Mouse (Mus musculus) forebrain, embryonic 14.5 days (tissue): ENCODE data around the gene Zbtb18. TPM values are rescaled to one million over a fixed set of nuclear protein-coding genes. Genes with fewer than 3 reads are reported as not detected.
"Not testable (repeated sequence)": the region's sequence is repeated elsewhere in the genome, so short reads cannot be mapped to it uniquely, and the experiment has no call there.

Source experiments
- ATAC-seq: fragments of 200-750 bp; cut with Nextera tagmentation; 2 replicates; pipeline ENCODE4 v1.8.0; 2017; ENCODE audit warnings: mild to moderate bottlenecking, moderate library complexity
- DNase-seq: peaks from one replicate; pipeline ENCODE4 v3.0.0-alpha.2; 2015; ENCODE audit warnings: low spot score
- H3K27ac ChIP-seq: fragments of 300-500 bp; sonication (generic); 2 replicates; pipeline ENCODE4 v1.5.1; 2014; ENCODE audit warnings: low read depth, mild to moderate bottlenecking, control low read depth, low read length, moderate library complexity
- H3K27me3 ChIP-seq: fragments of 300-500 bp; sonication (generic); replicated peaks from 2 replicates; pipeline ENCODE4 v1.6.1; 2014; ENCODE audit warnings: low read length, control low read depth, mixed read lengths; ENCODE audit not compliant: control insufficient read depth, insufficient read depth
- H3K36me3 ChIP-seq: fragments of 300-500 bp; sonication (generic); 2 replicates; pipeline ENCODE4 v1.6.1; 2014; ENCODE audit warnings: low read length, control low read depth; ENCODE audit not compliant: control insufficient read depth, insufficient read depth
- H3K4me1 ChIP-seq: fragments of 300-500 bp; sonication (generic); 2 replicates; pipeline ENCODE4 v1.6.1; 2014; ENCODE audit warnings: antibody characterized with exemption, low read length, control low read depth; ENCODE audit not compliant: control insufficient read depth, insufficient read depth
- H3K4me2 ChIP-seq: fragments of 300-500 bp; sonication (generic); 2 replicates; pipeline ENCODE4 v1.6.1; 2014; ENCODE audit warnings: mild to moderate bottlenecking, control low read depth, low read length
- H3K4me3 ChIP-seq: fragments of 300-500 bp; sonication (generic); 2 replicates; pipeline ENCODE4 v1.5.1; 2014; ENCODE audit warnings: low read depth, low read length, control low read depth
- H3K9ac ChIP-seq: fragments of 300-500 bp; sonication (generic); 2 replicates; pipeline ENCODE4 v1.6.1; 2014; ENCODE audit warnings: mild to moderate bottlenecking, low read length, control low read depth, moderate library complexity
- H3K9me3 ChIP-seq: fragments of 300-500 bp; sonication (generic); replicated peaks from 2 replicates; pipeline ENCODE4 v1.6.1; 2016; ENCODE audit warnings: low read length, control low read depth, mixed read lengths; ENCODE audit not compliant: control insufficient read depth
- WGBS: fragments of 180-500 bp; shearing (Covaris S2); extraction: QIAGEN DNeasy Blood & Tissue Kit; methylation state at CpG from one replicate; pipeline ENCODE4 v1.1.7; 2014; 5-methylcytosine and 5-hydroxymethylcytosine counted together
- polyA plus RNA-seq: library from polyadenylated mRNA; unstranded; fragments of >200 nt; fragmentation: Nextera tagmentation; extraction: Ambion mirVana; gene quantifications from 2 replicates; pipeline ENCODE4 v1.2.1, GENCODE M21; 2014

Zbtb18 gene
- polyA plus RNA-seq, 1 experiment from 2014 or later: 102 TPM

- Histone ChIP-seq H3K36me3 (peaks cover 22% of the 10 kb centered on the region), H3K27me3 (no peaks in the 10 kb centered on the region), H3K4me2 (peak overlapping the region; percentile 58), H3K27ac (peak overlapping the region; percentile 100), H3K9me3 (no peaks in the 10 kb centered on the region), H3K9ac (peak overlapping the region; percentile 98), H3K4me1 (peaks cover 35% of the 10 kb centered on the region), H3K4me3 (peak overlapping the region; percentile 85)
- WGBS: 1% methylated on average over 3 of the region's 3 CpGs
- DNase-seq (peak; percentile 93), ATAC-seq (peak; percentile 24; the same call in 1 of the 2 replicates)
These were observed 2.3 kb downstream of the Zbtb18 start for GRCm38 (mm10) chr1:177444483-177444810.

GRCm38 (mm10) chr1:177444941-177445340 lies 2.8 kb downstream of the Zbtb18 start:
- Histone ChIP-seq H3K4me1 (peaks cover 35% of the 10 kb centered on the region), H3K9ac (peak overlapping the region; percentile 98), H3K27ac (peak overlapping the region; percentile 100), H3K4me3 (peak overlapping the region; percentile 85), H3K36me3 (peaks cover 22% of the 10 kb centered on the region), H3K9me3 (no peaks in the 10 kb centered on the region), H3K4me2 (peak overlapping the region; percentile 58), H3K27me3 (no peaks in the 10 kb centered on the region)
- WGBS: 3% methylated on average over 5 of the region's 5 CpGs
- ATAC-seq: no peak
- no peak for DNase-seq

DNA sequence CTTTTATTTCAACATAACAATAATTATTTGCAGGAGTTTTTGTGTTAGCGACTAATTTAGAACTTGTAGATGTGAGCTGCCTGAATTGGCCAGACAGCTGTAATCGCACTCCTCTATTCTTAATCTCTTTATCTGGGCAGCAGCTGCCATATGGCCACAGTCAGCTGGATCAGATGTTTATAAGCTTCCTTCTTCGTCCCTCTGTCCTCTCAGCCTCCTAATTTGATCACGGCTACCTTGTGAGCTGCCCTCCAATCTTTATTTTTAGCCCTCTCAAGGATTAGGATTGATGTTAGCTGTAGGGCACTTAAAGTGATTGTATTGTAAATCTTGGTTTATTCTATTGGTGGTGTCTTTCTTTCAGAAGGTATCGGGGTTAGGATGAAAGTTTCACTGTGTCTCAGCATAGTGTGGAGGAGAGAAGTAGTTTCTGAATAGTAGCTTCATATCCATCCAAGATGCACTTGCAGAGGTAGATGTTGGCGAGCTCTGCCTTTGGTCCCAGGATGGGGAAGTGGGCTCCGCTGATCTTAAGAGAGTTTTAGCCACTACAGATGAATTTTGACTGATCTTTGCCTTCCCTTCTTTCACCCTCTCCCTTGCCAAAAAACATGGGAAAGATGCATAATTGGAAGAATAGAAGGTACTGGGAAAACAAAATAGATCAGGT lies 3.4 kb downstream of the Zbtb18 start:
- H3K9me3 ChIP-seq: no peaks in the 10 kb centered on the region
- peaks cover 22% of the 10 kb centered on the region for H3K36me3 ChIP-seq
- peak overlapping the region; percentile 98 for H3K9ac ChIP-seq
- no peaks in the 10 kb centered on the region for H3K27me3 ChIP-seq
- WGBS: 10% methylated on average over 7 of the region's 7 CpGs
- peak overlapping the region; percentile 85 for H3K4me3 ChIP-seq
- H3K4me2 ChIP-seq: peak overlapping the region; percentile 58
- no peak for DNase-seq
- H3K27ac ChIP-seq: peak overlapping the region; percentile 100
- no peak for ATAC-seq
- H3K4me1 ChIP-seq: peaks cover 35% of the 10 kb centered on the region

- H3K4me2 ChIP-seq: peak overlapping the region; percentile 58
- H3K9ac ChIP-seq: peak overlapping the region; percentile 98
- DNase-seq: peak; percentile 78
- peaks cover 34% of the 10 kb centered on the region for H3K4me1 ChIP-seq
- H3K27me3 ChIP-seq: no peaks in the 10 kb centered on the region
- H3K4me3 ChIP-seq: peak overlapping the region; percentile 85
- 7% methylated on average over 9 of the region's 9 CpGs for WGBS
- no peaks in the 10 kb centered on the region for H3K9me3 ChIP-seq
- peaks cover 22% of the 10 kb centered on the region for H3K36me3 ChIP-seq
- H3K27ac ChIP-seq: peak overlapping the region; percentile 96
- peak; percentile 13; the same call in 1 of the 2 replicates for ATAC-seq
These were observed 4.9 kb downstream of the Zbtb18 start for GRCm38 (mm10) chr1:177447086-177447485.

DNA sequence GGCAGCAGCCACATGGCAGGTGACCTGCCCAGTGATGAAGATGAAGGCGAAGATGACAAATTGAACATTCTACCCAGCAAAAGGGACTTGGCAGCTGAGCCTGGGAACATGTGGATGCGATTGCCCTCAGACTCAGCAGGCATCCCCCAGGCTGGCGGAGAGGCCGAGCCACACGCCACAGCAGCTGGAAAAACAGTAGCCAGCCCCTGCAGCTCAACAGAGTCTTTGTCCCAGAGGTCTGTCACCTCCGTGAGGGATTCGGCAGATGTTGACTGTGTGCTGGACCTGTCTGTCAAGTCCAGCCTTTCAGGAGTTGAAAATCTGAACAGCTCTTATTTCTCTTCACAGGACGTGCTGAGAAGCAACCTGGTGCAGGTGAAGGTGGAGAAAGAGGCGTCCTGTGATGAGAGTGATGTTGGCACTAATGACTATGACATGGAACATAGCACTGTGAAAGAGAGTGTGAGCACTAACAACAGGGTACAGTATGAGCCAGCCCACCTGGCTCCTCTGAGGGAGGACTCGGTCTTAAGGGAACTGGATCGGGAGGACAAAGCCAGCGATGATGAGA lies 5.5 kb downstream of the Zbtb18 start:
- peak overlapping the region; percentile 98 for H3K9ac ChIP-seq
- peaks cover 22% of the 10 kb centered on the region for H3K36me3 ChIP-seq
- WGBS: 29% methylated on average over 12 of the region's 12 CpGs
- H3K27ac ChIP-seq: peak overlapping the region; percentile 96
- H3K4me2 ChIP-seq: peak overlapping the region; percentile 58
- DNase-seq (no peak), ATAC-seq (peak; percentile 5; the same call in 1 of the 2 replicates)
- peaks cover 36% of the 10 kb centered on the region for H3K4me1 ChIP-seq
- no peaks in the 10 kb centered on the region for H3K27me3 ChIP-seq
- no peaks in the 10 kb centered on the region for H3K9me3 ChIP-seq
- peak overlapping the region; percentile 85 for H3K4me3 ChIP-seq

GRCm38 (mm10) chr1:177448121-177448561 lies 6.0 kb downstream of the Zbtb18 start:
- Histone ChIP-seq H3K9me3 (no peaks in the 10 kb centered on the region), H3K4me1 (peaks cover 36% of the 10 kb centered on the region), H3K27me3 (no peaks in the 10 kb centered on the region), H3K27ac (peak overlapping the region; percentile 96), H3K4me3 (peak overlapping the region; percentile 85), H3K4me2 (peak overlapping the region; percentile 58), H3K9ac (peak overlapping the region; percentile 98), H3K36me3 (peaks cover 22% of the 10 kb centered on the region)
- WGBS: 67% methylated on average over 25 of the region's 25 CpGs
- DNase-seq: no peak
- ATAC-seq: no peak; the same call in 1 of the 2 replicates

- no peaks in the 10 kb centered on the region for H3K27me3 ChIP-seq
- H3K4me3 ChIP-seq: peak overlapping the region; percentile 85
- H3K4me2 ChIP-seq: peak overlapping the region; percentile 58
- 8% methylated on average over 2 of the region's 2 CpGs for WGBS
- no peaks in the 10 kb centered on the region for H3K9me3 ChIP-seq
- no peak for DNase-seq
- peak overlapping the region; percentile 96 for H3K27ac ChIP-seq
- H3K9ac ChIP-seq: peak overlapping the region; percentile 98
- peaks cover 38% of the 10 kb centered on the region for H3K4me1 ChIP-seq
- peaks cover 22% of the 10 kb centered on the region for H3K36me3 ChIP-seq
- ATAC-seq: no peak
These were observed 6.8 kb downstream of the Zbtb18 start for GRCm38 (mm10) chr1:177448921-177449320.

DNA sequence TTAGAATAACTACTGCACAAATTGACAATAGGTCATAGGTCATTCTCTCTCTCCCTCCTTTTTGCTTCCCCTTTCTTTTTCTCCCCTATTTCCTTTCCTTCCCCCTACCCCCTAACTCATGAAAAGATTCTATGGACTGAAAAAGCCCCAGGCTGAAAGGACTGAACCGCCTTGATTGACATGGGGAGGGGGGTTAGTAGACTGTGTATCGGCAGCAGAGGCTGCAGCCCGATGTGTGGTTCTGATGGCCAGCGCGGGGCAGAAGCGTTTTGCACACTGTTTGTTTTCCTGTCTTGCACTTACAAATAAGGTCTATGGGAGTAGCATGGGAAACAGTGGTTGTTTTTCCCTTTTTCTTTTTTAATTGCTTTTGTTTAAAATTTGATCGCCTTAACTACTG lies 7.7 kb downstream of the Zbtb18 start:
- ATAC-seq: peak; percentile 26
- peak overlapping the region; percentile 54; the same call in 1 of the 2 replicates for H3K9ac ChIP-seq
- not testable (repeated sequence) for H3K9me3 ChIP-seq, H3K27me3 ChIP-seq, DNase-seq
- peak overlapping the region; percentile 74 for H3K27ac ChIP-seq
- WGBS: 4% methylated on average over 7 of the region's 7 CpGs
- H3K4me2 ChIP-seq: peak overlapping the region; percentile 34
- H3K4me3 ChIP-seq: peak overlapping the region; percentile 26
- H3K36me3 ChIP-seq: peaks cover 22% of the 10 kb centered on the region
- H3K4me1 ChIP-seq: peaks cover 33% of the 10 kb centered on the region

GRCm38 (mm10) chr1:177451041-177451440 lies 8.9 kb downstream of the Zbtb18 start:
- DNase-seq: no peak
- Histone ChIP-seq H3K4me3 (peak overlapping the region; percentile 14), H3K4me2 (peak overlapping the region; percentile 42), H3K36me3 (peaks cover 22% of the 10 kb centered on the region), H3K27ac (peak overlapping the region; percentile 65), H3K4me1 (peaks cover 28% of the 10 kb centered on the region), H3K9ac (peak overlapping the region; percentile 40; the same call in 1 of the 2 replicates), H3K27me3 (no peaks in the 10 kb centered on the region), H3K9me3 (no peaks in the 10 kb centered on the region)
- 27% methylated on average over 2 of the region's 2 CpGs for WGBS
- ATAC-seq: no peak
